Mouse (Mus musculus) B cell, adult 2 months (primary cell): ENCODE measurements around the gene Ajm1.
A peak's percentile ranks its signal among the peaks of the same experiment; 100 is the strongest.

Source experiments
- DNase-seq, 2 experiments: peaks; one replicate each; pipeline ENCODE4 v3.0.0; 2022

Gene Ajm1

DNA sequence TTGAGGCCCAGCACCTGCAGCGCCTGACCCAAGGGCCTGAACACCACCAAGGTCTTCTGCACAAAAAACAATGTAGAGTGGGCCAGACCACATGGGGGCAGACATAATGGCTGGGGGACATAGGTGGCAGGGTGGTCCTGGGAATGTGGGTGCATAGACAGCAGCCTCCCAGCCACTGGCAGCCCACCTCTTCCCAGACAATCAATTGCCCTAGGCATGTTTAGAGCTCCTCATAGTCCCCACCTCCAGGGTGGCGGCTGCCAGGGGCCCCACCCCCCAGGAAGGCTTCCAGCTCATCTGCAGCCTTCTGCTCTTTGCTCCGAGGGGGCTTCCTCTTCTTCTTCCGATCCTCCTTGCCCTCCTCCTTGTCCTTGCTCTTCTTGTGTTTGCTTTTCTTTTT is 2.0 kb upstream of the Ajm1 start:
- DNase-seq = no peak

DNA sequence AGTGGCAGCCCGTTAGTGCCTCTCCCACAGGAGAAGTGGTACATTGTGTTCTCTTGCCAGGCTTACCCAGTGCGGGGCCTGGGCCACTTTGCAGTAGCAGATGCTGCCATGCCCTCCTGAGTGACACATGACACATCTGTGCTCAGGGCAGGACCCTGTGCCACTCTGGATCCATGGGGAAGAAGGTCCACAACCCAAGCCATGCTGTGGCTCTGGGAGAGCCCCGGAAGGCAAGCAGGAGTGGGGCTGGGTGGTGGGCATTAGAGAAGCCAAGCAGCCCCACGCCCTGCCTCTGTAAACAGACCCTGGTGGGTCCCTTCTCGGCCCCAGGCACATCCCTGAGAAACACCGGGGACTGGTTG is 1.5 kb upstream of the Ajm1 start:
- no peak for DNase-seq

DNA sequence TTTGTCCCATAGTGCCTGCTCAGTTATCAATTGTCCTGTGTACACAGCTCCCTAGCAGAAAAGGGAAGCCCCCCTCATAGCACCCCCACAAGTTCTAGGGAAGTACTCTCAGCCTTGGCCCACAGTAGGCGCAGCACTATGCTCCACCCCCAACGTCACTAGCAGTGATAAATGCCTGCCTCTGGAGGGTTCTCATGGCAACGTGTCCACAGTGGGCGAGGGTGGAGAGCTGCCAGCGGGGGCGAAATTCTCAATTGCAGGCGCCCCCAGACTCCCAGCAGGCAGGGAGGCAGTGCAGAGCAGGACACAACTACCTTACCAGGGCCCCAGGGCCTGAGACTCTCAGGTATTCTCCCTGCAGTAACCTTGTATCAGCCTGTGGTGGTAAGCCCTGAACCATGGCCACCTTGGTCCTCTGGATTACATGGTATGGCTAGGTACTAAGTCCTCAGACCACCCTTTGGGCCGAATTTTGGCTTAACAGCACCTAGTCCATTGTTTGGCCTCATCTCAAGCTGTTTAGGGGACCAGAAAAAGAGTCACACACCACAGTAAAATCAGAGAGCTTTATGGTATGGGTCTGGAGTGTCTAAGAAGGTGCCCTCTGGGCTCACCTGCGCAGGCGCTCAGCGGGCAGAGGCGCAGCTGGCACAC is 1.0 kb upstream of the Ajm1 start:
- peak; percentile 18 to 23 for DNase-seq

DNA sequence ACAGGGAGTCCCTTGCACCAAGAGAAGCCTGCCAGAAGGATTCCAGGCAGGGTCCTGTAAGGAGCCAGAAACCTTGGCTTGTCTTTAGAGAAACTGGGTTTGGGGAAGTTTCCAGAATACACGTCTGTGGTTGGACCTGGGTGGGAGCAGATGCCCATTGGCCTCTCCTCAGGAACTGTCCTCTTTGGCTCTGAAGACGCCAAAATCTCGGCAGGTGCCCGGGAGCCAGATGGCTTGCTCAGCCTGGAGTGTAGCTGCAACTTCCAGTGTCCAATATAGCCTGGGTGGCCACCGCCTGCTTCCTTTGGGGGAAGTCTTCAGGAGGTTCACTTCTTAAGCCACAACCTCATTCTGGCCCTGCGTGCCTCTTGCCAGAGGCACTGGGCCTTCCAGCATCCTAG is 344 bp upstream of the Ajm1 start:
- DNase-seq = no peak

DNA sequence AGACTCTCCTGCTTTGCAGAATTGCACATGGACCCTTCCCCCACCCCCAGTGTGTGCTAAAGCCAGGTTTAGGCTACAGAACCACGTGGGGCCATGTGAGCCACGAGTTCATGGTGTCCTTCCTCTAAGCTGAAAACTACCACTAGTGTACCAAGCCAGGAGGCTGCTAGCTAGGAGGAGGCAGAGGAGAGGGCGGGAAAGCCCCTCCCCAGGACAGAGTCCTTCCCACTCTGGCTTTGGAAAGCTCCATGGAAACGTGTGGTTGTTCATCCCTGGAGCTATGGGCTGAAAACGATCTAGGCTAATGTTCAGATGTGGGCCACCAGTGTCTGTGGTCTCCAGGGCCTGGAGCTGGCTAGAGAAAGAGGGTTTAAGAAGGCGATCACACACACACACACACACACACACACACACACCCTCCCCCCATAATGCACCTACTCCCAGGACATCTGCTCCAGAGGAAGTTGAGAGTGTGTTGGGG is 896 bp downstream of the Ajm1 start:
- peak in 1 of 2 experiments; percentile 21 for DNase-seq

DNA sequence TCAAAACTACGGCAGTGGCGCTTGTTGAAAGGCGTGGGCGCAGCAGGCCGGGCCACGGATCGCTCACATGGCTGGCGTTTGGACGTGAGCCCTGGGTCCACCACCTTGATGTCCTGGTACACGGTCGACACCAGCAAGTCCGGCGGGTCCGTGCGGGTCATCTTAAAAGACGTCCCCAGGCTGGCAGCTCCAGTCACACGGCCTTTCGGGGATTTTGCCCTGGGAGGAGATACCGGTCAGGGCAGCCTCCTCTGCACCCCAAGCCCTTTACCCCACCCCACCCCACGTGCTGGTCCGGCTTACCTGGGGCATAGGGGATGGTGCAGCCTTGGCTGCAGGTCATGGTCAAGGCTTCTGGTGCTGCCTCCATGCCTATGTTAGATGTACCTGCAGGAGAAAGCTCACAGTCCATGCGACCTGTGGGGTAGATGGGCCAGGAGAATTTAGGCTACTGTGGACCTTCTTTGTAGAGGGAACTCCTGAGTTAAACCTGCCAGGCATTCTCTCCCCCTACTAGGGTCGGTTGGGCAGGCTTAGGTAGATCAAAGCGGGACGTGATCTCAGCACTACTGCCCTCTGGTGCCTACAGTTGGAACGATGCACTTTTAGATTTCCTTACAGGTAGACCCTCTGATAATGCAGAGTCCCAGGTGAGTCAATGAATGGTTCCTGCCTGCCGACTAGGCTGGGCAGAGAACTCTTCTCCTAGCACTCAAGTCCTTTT is 1.7 kb downstream of the Ajm1 start:
- peak; percentile 76 to 77 for DNase-seq

DNA sequence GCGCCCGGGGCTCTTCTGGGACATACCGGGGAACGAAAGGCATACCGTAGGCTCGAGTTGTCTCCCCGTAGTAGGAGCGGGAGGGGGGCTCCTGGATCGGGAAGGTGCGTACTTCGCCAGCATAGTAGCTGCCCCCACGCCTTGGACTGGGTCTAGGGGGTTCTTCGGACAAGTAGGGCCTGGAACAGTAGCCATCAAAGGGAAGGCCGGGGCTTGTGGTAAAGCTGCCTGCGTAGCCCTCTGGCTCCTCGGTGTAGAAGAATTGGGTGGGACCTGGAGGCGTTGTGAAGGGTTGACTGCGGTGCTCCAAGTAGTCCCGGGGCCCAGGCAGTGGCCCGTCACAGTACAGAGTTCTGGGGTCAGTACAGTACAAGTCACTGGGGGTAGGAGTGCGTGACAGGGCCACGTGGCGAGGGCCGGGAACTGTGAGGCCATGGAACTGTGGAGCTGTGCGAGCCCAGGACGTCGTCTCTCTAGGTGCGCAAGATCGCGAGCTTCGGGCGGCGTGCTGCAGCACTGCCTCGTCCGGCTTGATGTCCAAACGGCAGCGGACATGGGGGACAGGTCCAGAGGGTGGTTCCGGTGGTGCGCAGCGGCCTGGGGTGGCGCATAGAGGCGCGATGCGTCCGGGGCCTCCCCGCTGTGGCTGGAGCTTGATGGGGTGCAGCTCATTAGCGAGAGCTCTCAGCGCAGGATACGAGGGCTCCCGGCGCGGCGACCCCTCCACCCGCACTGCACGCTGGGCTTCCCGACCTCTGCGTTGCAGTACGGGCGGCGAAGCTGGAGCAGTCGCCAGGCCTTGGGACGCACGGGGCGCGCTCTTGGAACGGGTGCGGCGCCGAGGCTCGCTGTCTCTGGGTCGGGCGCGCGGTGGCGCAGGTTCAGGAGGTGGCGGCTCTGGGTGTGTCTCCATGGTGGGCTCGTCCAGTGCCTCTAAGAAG is 2.5 kb downstream of the Ajm1 start:
- peak; percentile 32 to 48 for DNase-seq

DNA sequence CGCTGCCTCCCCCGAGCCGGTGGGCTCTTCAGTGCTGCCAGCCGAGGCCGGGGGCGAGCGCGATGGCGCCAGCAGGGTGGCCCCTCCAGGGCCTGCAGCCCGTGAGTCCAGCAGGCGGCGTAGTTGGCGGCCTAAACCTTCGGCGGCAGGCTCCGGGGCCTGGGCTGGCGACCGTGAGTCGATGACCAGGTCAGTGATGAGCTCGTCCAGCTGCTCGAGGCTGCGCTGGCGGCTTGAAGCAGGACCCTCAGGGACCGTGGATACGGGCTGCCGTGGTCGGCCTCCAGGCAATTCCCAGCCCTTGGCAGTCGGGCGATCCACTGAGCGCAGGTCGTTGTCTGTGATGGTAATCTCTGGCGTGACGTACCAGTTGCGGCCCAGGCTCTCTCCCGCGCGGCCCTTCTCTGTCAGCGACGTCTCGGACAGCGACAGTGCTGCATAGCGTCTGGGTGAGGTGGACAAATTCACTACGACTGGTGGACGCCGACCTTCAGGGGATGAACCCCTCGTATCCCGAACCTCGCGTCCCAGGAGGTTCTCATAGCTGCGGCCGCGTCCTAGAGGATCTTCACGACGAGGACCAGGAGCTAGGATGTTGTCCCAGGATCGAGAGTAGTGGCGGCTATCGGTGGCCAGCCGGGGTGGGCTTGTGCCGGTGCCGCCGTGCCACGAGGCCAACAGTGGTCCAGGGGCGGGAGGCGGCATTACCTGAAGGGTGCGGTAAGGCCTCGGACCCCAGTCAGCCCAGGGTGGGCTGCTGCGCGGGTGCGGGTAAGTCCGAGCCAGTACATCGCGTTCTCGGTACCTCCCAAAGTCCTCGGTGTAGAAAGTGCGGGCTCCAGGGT is 3.4 kb downstream of the Ajm1 start:
- peak; percentile 49 to 50 for DNase-seq

DNA sequence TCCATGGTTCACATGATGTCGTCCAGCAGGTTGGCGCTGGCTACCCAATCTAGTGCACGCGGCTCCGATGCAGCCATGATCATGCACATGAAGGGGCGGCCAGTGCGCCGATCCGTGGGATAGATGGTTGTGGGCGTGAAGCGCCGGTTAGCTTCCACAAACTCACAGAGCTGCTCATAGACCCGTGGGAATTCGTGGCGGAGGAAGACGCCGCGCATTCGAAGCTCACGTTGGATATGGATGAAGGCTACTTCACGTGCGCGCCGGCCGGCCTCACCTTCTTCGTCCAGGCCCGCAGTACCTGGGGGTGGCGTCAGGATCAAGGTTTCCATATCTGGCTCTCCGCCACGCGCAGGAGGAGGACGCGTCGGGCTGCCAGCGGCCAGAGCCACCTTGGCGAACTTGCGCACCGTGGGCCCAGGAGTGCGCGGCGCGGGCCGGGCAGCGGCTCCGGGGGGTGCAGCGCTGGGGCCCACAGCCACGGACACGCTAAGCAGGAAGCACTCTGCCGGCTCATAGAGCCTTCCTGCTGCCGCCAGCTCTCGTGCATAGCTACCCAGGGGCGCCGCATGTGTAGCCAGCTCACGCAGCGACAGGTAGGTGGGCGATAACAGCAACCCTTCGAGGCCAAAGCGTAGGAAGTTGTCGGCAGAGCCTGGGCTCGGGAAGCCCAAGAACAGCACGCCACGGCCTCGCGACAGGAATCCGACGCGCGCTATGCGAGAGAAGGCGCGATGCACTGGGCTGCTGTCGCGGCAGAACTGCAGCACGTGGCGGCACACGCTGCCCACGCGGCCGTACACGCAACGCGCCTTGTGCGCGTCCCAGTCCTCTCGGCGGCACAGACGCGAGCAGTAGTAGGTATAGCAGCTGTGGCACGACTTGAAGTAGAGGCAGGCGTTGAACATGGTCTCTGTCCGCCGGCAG is 4.3 kb downstream of the Ajm1 start:
- DNase-seq = peak; percentile 25 to 34

DNA sequence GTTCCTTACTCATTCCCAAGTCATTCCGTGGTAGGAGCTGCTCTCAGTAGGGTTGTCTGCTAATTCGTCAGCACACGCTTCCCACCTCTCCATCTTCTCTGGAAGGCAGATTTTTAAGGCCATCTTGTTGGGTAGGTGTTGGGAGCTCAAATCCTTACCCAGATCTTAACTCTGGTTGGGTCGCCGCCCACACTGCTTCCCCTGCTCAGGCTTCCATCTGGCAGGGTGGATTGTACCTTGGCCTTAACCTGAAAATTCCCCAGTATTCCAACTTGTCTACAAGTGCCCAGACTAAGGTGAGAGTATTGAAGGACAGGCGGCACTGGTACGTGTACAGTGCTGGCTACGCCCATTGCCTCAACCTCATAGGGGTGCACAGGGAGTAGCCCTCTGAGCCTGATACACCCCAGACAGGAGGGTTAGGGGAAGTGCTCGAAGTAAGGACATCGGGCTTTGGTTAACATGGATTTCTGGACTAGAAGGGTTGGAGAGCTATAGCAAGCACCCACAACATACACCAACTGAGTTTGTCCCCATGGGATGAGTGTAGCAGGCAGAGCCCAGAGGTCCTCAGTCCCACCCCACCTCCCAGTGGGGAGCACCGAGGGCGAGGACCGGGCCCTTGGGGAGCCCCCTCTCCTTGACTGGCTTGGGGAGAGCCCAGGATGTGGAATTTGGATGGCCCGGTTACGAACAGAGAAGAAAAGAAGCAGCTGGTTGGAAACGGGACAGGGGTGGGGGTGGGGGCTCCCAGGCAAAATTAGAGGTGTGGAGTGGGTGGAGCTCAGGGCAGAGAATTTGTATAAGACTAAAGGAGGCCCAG is 5.3 kb downstream of the Ajm1 start:
- DNase-seq = no peak

DNA sequence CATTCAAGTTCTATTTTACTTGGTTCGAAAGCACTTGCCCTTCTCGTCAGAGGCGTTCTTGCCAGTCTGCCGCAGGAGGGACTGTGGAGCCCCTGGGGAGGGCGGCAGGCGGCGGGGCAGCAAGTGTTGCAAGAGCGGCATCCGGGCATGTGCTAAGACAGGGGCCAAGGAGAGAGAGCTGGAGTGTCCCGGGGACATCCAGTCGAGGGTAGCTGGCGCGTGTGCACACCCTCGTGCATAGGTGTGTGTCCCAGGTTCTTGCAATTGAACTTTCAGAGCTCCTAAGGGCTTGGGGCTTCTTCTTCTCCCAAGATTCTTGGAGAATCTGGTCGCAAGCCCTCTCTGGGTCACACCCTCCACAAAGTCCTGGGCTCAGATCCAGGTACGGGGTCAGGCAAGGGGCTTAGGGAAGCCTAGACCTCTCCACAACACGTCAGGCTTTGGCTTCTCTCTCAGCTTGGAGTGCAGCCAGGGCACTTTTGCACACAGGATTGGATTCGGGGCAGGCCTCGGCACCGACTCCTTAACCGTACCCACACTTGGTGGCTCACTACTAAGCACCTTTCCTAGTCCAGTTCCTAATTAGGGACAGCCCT is 6.0 kb downstream of the Ajm1 start:
- peak; percentile 38 to 43 for DNase-seq

DNA sequence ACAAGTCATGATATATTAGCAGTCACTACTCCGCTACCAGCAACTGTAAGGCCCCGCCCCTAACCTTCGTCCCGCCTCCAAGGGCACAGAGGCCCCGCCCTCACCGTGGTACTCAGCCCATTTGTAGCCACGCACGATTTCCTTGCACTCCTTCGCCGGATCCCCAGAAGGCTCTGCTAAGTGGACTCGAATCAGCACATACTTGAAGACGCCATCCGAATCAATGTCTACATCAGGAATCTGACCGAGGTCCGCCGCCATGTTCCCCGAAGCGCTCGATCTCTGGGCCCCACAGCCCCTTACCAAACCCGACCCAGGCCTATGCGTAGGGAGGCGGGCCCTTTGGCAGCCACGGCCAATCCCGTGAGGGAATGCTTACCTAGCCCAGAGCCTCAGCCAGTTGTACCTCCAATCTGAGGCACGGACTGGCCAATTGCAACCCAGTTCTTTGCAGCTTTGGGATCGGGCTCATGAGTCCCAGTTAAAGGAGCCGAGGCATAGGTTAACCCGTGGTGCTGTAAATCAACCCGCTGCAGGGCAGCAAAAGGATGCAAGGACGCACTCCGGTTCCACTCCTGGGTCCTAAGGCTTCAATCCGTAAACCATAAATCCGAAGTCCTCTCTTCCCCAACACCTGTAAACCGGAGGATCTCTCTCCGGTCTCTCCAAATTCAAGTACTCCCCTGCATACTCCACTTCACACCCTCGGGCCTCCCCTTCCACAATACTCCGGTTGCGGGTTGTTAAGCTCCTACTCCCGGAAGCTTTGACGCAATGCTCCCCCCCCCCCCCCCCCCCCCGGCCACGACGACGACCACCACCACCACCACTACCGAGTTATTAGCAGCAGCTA is 6.8 kb downstream of the Ajm1 start, which contains the start of the genes Mamdc4 and Phpt1:
Mamdc4 (minus strand) TSS at position 267 of the 853 bp plus-strand sequence.
Phpt1 (minus strand) TSS at position 646 of the 853 bp plus-strand sequence.
- peak; percentile 98 to 99 for DNase-seq

DNA sequence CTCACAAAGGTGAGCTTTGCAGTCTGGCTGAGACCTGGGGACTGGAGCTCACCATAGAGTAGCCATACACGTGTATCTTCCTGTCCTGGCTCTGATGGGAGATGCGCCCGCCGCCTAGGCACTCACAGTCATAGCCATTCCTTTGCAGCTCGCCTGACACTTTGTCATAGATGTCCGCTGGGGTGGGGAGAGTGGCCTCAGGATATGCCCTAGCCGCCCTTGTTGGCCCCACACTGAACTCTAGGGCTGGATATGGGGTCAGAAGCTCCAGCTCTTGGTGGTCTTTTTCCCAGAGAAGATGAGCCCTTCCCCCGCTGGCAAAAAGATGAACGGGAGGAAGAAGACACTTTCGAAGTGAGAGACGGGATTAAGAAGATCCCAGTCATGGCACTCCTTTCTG is 7.4 kb downstream of the Ajm1 start:
- no peak for DNase-seq

DNA sequence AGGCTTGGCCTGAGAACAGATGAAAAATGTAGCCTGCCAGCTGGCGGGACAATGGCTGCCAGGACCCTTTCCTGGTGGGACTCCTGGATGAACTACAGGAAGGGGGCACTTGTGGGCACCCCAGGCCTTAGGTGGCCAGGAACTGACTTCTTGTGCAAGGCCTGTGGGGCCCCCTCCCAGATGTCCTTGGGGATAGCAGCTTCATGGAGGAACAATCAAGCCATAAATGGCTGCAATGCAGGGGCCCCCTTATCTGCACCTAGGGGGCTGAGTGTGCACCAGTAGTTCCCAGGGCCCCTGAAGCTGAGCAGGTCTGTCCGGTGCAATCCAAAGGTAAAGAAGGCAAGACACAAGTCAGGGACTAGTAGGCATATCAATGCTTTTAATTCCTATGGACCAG is 8.5 kb downstream of the Ajm1 start:
- no peak for DNase-seq

DNA sequence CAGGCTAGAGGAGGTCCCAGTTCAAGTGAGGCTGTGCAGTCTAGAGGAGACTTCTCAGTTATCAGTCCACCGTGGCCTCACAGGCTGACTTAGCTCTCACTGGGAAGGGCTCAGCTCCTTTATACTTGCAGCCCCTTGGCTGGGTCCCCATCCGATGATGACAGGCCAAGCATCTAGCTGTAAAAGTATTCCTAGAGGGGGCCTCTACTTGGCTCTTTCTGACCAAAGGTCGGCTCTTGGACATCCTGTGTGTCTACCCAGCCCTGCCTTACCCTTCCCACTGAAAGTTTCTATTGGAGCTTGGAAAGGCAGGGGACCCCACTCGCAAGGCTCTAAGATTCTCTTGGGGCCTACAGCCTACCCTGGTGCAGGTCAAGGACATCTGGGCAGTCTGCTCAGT is 10.3 kb downstream of the Ajm1 start:
- DNase-seq = no peak

DNA sequence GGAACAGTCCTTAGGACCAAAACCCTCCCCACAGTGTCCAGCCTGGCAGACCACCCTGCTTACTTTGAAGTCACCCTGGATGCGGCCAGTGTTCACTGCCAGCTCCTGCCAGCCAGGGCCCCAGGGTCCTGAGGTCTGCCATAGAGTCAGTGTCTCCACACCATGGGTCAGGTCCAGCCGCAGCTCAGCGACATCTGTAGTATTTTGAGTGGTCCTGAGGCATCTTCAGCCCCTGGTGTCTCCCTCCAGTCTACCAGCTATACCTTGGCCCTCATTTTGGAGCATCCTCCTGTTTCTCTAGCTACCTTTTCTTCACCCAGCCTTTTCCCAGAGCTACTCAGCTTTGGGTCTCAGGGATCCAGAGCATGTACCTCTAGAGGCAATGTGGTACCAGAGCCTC is 12.2 kb downstream of the Ajm1 start:
- no peak for DNase-seq

DNA sequence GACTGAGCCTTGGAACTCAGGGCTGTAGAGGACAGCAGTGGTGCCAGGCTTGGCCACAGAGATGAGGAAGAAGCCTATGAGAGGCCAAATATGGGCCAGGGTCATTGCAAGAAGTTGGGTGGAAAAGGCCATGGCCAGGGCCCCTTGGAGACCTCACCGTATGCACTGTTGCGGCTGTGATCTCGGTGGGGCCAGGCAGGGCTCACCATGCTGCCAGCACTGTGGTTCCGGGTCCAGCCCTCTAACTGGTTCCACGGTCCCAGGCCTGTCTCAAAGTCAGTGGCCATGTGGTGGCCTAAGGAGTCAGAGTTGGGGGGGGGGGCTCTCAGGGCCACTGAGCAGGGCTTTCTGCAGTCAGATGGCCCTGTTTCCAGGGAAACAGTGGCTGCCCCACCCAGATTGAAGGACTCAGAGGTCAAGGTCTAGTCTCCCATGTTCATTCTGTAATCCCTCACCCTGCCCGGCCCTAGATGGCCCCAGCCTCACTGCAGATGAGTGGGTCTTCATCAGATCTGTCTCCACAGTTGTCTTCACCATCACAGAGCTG is 13.0 kb downstream of the Ajm1 start:
- DNase-seq = no peak

DNA sequence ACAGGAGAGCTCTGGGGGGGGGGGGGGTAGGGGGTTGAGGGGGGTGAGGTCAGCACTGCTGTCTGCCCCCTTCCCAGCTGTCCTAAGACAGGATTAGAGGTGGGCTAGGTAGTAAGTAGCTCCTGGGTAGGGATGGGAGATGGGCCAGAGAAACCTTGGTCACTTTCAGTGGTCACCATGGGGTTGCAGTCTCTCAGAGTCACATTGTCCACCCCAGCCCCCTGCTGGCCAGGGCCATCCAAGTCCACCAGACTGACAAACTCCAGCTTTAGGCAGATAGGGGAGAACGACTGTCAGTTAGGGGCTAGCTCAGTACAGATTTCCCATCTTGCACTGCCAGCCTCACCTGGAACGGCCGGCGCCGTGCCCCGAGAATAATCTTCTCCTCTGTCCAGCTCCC is 15.0 kb downstream of the Ajm1 start:
- DNase-seq = no peak

DNA sequence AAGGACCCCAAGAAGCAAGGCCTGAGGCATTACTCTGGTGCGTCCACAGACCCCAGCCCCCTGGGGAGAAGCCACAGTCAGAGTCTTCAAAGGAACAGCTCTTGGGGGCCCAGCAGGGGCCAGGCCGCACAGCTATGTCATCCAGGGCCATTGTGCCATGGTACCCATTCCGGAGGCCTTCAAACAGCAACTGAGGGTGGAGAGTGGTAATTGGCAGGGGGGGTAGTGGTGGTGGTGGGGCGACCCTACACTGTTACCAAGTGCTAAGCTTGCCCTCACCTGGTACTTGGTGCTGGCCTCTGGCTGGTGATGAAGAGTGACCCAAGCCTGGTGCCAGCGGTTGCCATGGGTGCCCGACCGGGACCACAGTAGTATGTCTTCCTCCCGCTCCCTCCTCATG is 15.8 kb downstream of the Ajm1 start:
- no peak for DNase-seq
